Mouse (Mus musculus): Measurements from ENCODE around the gene Diaph2. TPM values are rescaled to one million over a fixed set of nuclear protein-coding genes. Genes with fewer than 3 reads are reported as not detected.
A peak's percentile ranks its signal among the peaks of the same experiment; 100 is the strongest.

Gene Diaph2
- 1.8 and 2.4 TPM in 2 replicates for polyA plus RNA-seq (2015; fragmentation: Nextera tagmentation; extraction: Ambion mirVana)

DNA sequence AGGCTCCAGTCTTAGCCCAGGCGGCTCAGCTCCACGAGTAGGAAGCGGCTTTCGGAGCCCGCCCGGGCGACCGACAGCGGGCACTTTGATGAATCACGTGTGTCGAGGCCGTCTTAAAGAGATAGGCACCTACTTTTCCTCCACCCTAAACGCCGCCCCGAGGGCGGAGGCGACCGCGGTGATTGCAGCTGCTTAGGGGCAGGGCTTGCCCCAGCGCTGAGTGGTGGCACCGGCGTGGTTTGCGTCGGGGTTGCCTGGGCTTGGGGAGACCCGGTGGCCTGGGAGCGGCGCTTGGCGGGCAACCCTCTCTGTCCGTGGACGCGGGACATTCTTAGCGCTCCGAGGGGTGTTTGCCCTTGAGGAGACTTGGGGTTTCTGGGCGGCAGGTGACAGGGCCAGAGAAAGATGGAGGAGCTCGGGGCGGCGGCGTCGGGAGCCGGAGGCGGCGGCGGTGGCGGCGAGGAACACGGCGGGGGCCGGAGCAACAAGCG, at the start of gene Diaph2:
Gene Diaph2, plus strand, starts transcription at position 172 of the 491 bp plus-strand sequence.
- DNase-seq (peak; percentile 80), ATAC-seq (peak; percentile 97)
- peak within 1 kb of the TSS; percentile 61 for H3K4me3 ChIP-seq (ENCODE audit: low read depth, low read length)
- no peaks in the 10 kb centered on the region for H3K27me3 ChIP-seq (ENCODE audit: insufficient read depth, low read length)
- H3K36me3 ChIP-seq (replicated peaks; ENCODE audit: insufficient read depth, low read length), result no peaks in the 10 kb centered on the region
- H3K9me3 ChIP-seq (ENCODE audit: low read length), result no peaks in the 10 kb centered on the region
- H3K4me1 ChIP-seq (ENCODE audit: insufficient read depth), result no peaks in the 10 kb centered on the region
- peak within 1 kb of the TSS; percentile 59 for H3K27ac ChIP-seq (ENCODE audit: low read depth)
- 24% methylated on average over 40 of the region's 49 CpGs for WGBS (ENCODE audit: insufficient replicate concordance)
- TF ChIP-seq CTCF (IDR thresholded peaks at IDR 0.05; ENCODE audit: low read depth), result no peak
- TF ChIP-seq EP300 (IDR thresholded peaks at IDR 0.05; ENCODE audit: low read depth), result no peak
- peak within 1 kb of the TSS; percentile 57 for H3K9ac ChIP-seq (replicated peaks)
- peak within 1 kb of the TSS; percentile 66 for H3K4me2 ChIP-seq (ENCODE audit: low read depth, low read length)

- no peak for ATAC-seq
- Histone ChIP-seq H3K9me3 (ENCODE audit: low read length) (no peaks in the 10 kb centered on the region), H3K4me2 (ENCODE audit: low read depth, low read length) (no peak overlapping the region), H3K27me3 (ENCODE audit: insufficient read depth, low read length) (no peaks in the 10 kb centered on the region), H3K4me3 (ENCODE audit: low read depth, low read length) (no peak overlapping the region), H3K27ac (ENCODE audit: low read depth) (no peak overlapping the region), H3K9ac (replicated peaks) (no peak overlapping the region), H3K36me3 (replicated peaks; ENCODE audit: insufficient read depth, low read length) (no peaks in the 10 kb centered on the region), H3K4me1 (ENCODE audit: insufficient read depth) (no peaks in the 10 kb centered on the region)
- WGBS (ENCODE audit: insufficient replicate concordance), result 54% methylated on average over 6 of the region's 6 CpGs
- no peak for DNase-seq
- TF ChIP-seq CTCF (IDR thresholded peaks at IDR 0.05; ENCODE audit: low read depth), result no peak
- TF ChIP-seq EP300 (IDR thresholded peaks at IDR 0.05; ENCODE audit: low read depth), result no peak
Measured at GRCm38 (mm10) chrX:129701634-129702312, 47.8 kb upstream of the Diaph2 start.

DNA sequence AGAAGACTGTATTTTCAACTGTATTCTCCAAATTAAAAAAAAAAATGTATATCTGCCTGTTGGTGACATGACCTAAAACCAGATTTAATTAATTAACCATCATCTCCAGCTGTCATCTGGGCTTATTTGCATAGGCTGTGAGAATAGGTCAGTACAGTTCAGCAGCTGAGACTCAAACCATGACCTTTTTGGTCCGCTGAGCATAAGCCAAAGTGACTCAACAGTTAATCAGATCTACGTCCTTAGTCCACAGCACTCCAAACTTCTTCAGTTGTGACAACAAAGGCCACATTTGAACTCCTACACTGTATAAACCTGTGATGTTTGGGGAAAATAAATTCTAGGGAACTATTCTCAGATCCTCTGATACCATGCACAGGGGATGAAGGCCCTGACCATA, 39.9 kb upstream of the Diaph2 start:
- no peaks in the 10 kb centered on the region for H3K27me3 ChIP-seq (ENCODE audit: insufficient read depth, low read length)
- WGBS (ENCODE audit: insufficient replicate concordance), result 68% methylated on average over 2 of the region's 2 CpGs
- H3K4me3 ChIP-seq (ENCODE audit: low read depth, low read length), result no peak overlapping the region
- ATAC-seq, result no peak
- H3K4me1 ChIP-seq (ENCODE audit: insufficient read depth), result no peaks in the 10 kb centered on the region
- no peak for TF ChIP-seq EP300 (IDR thresholded peaks at IDR 0.05; ENCODE audit: low read depth)
- no peak for TF ChIP-seq CTCF (IDR thresholded peaks at IDR 0.05; ENCODE audit: low read depth)
- no peak overlapping the region for H3K4me2 ChIP-seq (ENCODE audit: low read depth, low read length)
- H3K36me3 ChIP-seq (replicated peaks; ENCODE audit: insufficient read depth, low read length), result no peaks in the 10 kb centered on the region
- H3K9me3 ChIP-seq (ENCODE audit: low read length), result no peaks in the 10 kb centered on the region
- no peak overlapping the region for H3K27ac ChIP-seq (ENCODE audit: low read depth)
- DNase-seq, result no peak
- H3K9ac ChIP-seq (replicated peaks), result no peak overlapping the region

GRCm38 (mm10) chrX:129728717-129729220, 20.8 kb upstream of the Diaph2 start:
- TF ChIP-seq CTCF (IDR thresholded peaks at IDR 0.05; ENCODE audit: low read depth), result no peak
- TF ChIP-seq EP300 (IDR thresholded peaks at IDR 0.05; ENCODE audit: low read depth), result no peak
- 56% methylated on average over 2 of the region's 2 CpGs for WGBS (ENCODE audit: insufficient replicate concordance)
- Histone ChIP-seq H3K9ac (replicated peaks) (no peak overlapping the region), H3K27me3 (ENCODE audit: insufficient read depth, low read length) (no peaks in the 10 kb centered on the region), H3K36me3 (replicated peaks; ENCODE audit: insufficient read depth, low read length) (no peaks in the 10 kb centered on the region), H3K4me3 (ENCODE audit: low read depth, low read length) (no peak overlapping the region), H3K9me3 (ENCODE audit: low read length) (no peaks in the 10 kb centered on the region), H3K27ac (ENCODE audit: low read depth) (no peak overlapping the region), H3K4me2 (ENCODE audit: low read depth, low read length) (no peak overlapping the region), H3K4me1 (ENCODE audit: insufficient read depth) (no peaks in the 10 kb centered on the region)
- DNase-seq, result peak; percentile 12
- ATAC-seq, result peak; percentile 76

DNA sequence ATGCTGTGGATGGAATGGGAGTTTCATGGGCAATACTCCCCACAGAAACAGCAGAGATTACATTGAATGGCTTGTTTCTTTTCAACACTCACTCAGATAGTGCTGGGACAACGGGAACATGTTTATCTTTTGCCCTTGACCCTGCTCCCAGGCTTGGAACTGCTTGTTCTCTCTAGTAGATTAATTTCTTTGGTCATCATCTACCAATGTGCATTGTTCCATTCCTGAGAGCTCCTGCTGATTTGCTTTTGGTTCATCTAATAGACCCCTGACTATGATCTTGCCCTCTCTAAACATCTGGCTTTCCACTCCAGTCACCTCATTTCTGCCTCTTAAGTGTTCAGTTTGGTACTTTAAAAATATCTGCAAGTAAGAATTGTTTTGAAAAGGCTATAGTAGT, 13.0 kb upstream of the Diaph2 start:
- H3K4me2 ChIP-seq (ENCODE audit: low read depth, low read length), result no peak overlapping the region
- 38% methylated on average over 1 of the region's 1 CpGs for WGBS (ENCODE audit: insufficient replicate concordance)
- no peak overlapping the region for H3K4me3 ChIP-seq (ENCODE audit: low read depth, low read length)
- no peaks in the 10 kb centered on the region for H3K27me3 ChIP-seq (ENCODE audit: insufficient read depth, low read length)
- DNase-seq, result no peak
- no peaks in the 10 kb centered on the region for H3K4me1 ChIP-seq (ENCODE audit: insufficient read depth)
- H3K9ac ChIP-seq (replicated peaks), result no peak overlapping the region
- TF ChIP-seq CTCF (IDR thresholded peaks at IDR 0.05; ENCODE audit: low read depth), result no peak
- TF ChIP-seq EP300 (IDR thresholded peaks at IDR 0.05; ENCODE audit: low read depth), result no peak
- H3K9me3 ChIP-seq (ENCODE audit: low read length), result no peaks in the 10 kb centered on the region
- no peak overlapping the region for H3K27ac ChIP-seq (ENCODE audit: low read depth)
- ATAC-seq, result no peak
- H3K36me3 ChIP-seq (replicated peaks; ENCODE audit: insufficient read depth, low read length), result no peaks in the 10 kb centered on the region

GRCm38 (mm10) chrX:129739226-129739625, 10.3 kb upstream of the Diaph2 start:
- DNase-seq (no peak), ATAC-seq (no peak)
- Histone ChIP-seq H3K36me3 (replicated peaks; ENCODE audit: insufficient read depth, low read length) (no peaks in the 10 kb centered on the region), H3K27me3 (ENCODE audit: insufficient read depth, low read length) (no peaks in the 10 kb centered on the region), H3K4me1 (ENCODE audit: insufficient read depth) (no peaks in the 10 kb centered on the region), H3K27ac (ENCODE audit: low read depth) (no peak overlapping the region), H3K4me3 (ENCODE audit: low read depth, low read length) (no peak overlapping the region), H3K9me3 (ENCODE audit: low read length) (no peaks in the 10 kb centered on the region), H3K4me2 (ENCODE audit: low read depth, low read length) (no peak overlapping the region), H3K9ac (replicated peaks) (no peak overlapping the region)
- TF ChIP-seq EP300 (IDR thresholded peaks at IDR 0.05; ENCODE audit: low read depth) (no peak), CTCF (IDR thresholded peaks at IDR 0.05; ENCODE audit: low read depth) (no peak)

Measured in liver, postnatal 0 days (tissue).